Mouse (Mus musculus) gastrocnemius, adult 2 months (tissue): ENCODE results near the gene Clcnka. TPM values are rescaled to one million over a fixed set of nuclear protein-coding genes. Genes with fewer than 3 reads are reported as not detected.

Experiments used
- DNase-seq: peaks from one replicate; pipeline ENCODE4 v3.0.0; 2022
- H3K27ac ChIP-seq: fragments of 200-600 bp; 2 replicates; pipeline ENCODE4 v1.8.1; 2022; ENCODE audit warnings: mild to moderate bottlenecking
- H3K4me3 ChIP-seq: fragments of 200-600 bp; 2 replicates; pipeline ENCODE4 v1.8.1; 2022; ENCODE audit warnings: mild to moderate bottlenecking, moderate library complexity
- CTCF ChIP-seq: fragments of 200-600 bp; IDR thresholded peaks from 2 replicates; pipeline ENCODE4 v1.8.1; 2022; ENCODE audit warnings: antibody characterized with exemption, mild to moderate bottlenecking, moderate library complexity
- intact Hi-C: fragments of 180-260 bp; cut with DNase I; formaldehyde crosslinking; loops from one replicate; pipeline ENCODE4 v1.15.1; 2025
- microRNA-seq: library from miRNA; unstranded; fragments of <30 nt; microRNA quantifications from one replicate; pipeline ENCODE4 v1.2.0, GENCODE M21; 2021
- total RNA-seq, 2 experiments: library from RNA; stranded (reverse); gene quantifications; 2 replicates each; pipeline ENCODE4 v1.2.3; 2021

Clcnka gene
- total RNA-seq, 2 experiments from 2014 or later: not detected

DNA sequence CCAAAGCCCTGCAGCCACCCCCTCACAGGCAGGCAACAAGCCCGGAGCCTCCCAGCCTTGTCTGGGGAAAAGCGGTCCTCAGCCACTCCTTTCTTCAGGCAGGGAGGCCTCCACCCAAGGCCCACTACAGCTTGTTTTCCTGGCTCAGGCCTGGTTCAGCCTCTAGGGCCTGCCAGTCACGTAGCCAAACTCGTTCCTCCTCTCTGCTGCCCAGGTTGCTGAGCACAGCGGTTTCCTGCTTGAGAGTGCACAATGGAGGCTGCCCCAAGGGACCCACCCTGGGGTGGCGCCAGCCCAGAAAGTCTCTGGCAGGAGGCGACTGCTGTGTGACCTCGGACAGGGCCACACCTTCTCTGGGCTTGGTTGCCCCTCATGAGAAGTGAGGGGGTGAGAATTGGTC, 44.7 kb downstream of the Clcnka start:
- intact Hi-C loops: no loop called here
- no peak for TF ChIP-seq CTCF
- Histone ChIP-seq H3K4me3 (no peak overlapping the region), H3K27ac (peak overlapping the region; percentile 71)
- peak; percentile 61 for DNase-seq

DNA sequence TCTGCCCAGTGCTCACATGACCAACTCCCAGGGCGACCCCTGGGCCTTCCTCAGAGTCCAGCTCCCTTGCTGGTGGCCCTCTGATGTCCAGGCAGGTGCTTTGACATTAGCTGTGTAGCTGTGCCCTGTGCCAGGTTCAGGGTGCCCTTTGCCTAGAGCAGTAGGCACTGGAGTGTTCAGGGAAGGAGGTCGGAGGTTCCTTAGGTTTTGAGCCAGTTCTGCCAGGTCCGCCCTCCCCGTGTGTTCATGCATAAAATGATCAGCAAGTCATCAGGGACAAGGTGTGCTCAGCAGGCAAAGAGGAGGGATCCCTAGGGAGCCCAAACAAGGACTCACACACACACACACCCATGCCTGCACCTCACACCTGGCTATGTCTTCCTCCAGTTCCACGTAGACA, 45.5 kb downstream of the Clcnka start:
- no peak for TF ChIP-seq CTCF
- intact Hi-C loops: no loop called here
- H3K27ac ChIP-seq: peak overlapping the region; percentile 71
- H3K4me3 ChIP-seq: no peak overlapping the region
- DNase-seq: no peak

DNA sequence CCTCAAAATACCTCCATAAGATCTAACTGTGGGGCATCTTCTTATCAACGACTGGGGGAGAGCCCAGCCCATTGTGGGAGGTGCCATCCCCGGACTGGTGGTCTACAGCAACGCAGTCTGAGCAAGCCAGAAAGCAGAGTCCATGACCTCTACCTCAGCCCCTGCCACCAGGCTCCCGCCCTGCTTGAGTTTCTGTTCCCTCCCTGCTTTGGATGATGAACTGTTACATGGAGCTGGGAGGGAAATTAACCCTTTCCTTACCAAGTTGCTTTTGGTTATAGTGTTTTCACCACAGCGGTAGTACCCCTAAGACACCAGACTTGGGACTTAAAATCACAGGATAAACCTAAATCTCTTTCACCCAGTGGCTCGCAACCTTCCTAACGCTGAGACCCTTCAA, 46.6 kb downstream of the Clcnka start:
- intact Hi-C loops: no loop called here
- Histone ChIP-seq H3K27ac (no peak overlapping the region), H3K4me3 (no peak overlapping the region)
- TF ChIP-seq CTCF: no peak
- DNase-seq: no peak

DNA sequence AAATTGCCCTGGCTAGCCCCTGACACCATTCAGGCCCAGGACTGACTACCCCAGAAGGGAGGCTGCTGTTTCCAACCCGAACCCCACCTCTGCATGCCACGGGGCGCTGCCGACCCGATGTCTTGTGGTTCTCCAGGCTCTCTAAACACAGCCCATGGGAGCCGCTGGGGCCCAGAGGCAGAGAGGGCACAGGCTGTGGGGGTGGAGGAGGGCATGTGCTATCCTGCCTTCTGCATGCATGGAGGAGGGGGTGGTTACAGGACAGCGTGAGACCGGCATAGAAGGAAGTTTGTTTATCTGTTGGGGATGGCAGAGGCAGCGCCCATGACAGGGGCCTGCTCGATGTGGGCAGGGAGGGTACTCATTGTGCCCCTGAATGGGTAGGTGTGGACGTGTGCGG, 48.5 kb downstream of the Clcnka start:
- Histone ChIP-seq H3K4me3 (no peak overlapping the region), H3K27ac (no peak overlapping the region)
- intact Hi-C loops: no loop called here
- TF ChIP-seq CTCF: no peak
- no peak for DNase-seq

DNA sequence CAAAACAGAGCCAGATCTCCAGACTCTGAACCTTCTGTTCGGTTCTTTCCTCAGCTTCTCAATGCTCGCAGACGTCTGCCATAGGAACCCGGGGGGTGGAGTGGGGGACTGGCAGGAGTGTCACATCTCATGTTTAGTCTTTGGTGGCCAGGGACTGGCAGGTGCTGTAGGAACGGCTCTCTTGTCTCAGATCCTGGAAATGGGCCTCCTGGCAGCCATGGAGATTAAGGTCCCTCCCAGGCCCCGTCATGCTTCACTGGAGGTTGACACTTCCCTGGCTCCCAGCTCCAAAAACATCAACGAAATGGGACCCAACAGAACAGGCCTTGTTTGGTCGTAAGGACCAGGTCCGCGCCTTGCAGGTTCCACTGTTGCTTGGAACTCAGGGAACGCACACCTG, 49.9 kb downstream of the Clcnka start:
- DNase-seq: no peak
- intact Hi-C loops: no loop called here
- TF ChIP-seq CTCF: no peak
- Histone ChIP-seq H3K27ac (no peak overlapping the region), H3K4me3 (no peak overlapping the region)

DNA sequence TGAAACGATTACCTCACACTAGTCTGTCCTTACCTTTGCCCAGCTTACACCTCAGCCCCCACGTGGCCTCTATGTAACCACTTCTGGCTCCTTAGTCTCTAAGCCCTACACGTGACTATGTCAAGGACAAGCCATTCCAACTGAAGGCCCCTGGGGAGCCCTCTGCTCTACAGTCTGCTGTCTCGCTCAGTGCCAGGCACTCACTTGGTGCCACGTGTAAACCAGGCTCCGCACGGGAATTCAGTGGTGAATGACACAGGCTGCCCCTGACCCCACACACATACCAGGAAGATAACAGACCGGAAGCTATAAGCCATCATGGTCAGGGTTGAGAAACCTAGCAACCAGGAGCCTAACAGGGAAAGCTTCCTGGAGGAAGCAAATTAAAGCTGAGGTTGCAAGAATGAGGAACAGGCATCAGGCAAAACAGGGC, 51.1 kb downstream of the Clcnka start:
- no peak for TF ChIP-seq CTCF
- H3K4me3 ChIP-seq: no peak overlapping the region
- intact Hi-C loops: no loop called here
- no peak overlapping the region for H3K27ac ChIP-seq
- DNase-seq: no peak

DNA sequence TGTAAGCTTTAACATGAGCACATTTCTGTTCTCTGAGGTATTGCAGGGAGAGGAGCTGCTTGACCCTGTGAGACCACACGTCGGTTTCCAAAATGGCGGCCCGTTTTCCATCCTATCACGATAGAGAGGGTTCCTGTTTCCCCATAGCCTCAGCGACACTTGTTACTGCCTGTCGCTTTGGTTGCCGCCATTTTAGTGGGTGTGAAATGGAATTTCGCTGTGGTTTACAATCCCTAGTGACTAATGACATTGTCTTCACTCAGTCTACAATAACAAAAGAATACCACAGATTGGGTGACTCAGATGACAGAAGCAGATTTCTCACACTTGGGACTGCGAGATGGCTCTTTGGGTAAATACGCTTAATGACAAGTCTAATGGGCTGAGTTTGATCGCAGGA, 53.3 kb downstream of the Clcnka start:
- intact Hi-C loops: no loop called here
- TF ChIP-seq CTCF: no peak
- H3K4me3 ChIP-seq: no peak overlapping the region
- H3K27ac ChIP-seq: no peak overlapping the region
- no peak for DNase-seq

DNA sequence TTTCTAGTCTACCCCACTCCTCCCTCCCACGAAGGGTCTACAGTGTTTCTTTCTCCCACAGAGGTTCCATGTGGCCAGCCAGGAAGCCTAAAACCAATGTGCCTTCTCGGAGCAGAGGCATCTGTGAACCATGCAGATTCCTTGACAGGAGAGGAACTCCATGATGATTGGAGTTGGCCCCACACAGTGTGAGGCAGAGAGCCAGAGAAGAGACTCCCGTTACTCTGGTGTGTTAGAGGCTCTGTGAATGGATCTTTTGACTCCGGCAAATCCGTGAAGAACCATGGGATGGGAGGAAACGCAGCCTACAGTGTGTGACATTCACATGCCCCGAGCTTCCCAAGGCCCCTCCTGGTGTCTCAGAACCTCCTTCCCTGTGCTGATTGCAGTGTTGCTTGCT, 55.0 kb downstream of the Clcnka start:
- TF ChIP-seq CTCF: no peak
- Histone ChIP-seq H3K27ac (no peak overlapping the region), H3K4me3 (no peak overlapping the region)
- intact Hi-C loops: no loop called here
- DNase-seq: no peak

DNA sequence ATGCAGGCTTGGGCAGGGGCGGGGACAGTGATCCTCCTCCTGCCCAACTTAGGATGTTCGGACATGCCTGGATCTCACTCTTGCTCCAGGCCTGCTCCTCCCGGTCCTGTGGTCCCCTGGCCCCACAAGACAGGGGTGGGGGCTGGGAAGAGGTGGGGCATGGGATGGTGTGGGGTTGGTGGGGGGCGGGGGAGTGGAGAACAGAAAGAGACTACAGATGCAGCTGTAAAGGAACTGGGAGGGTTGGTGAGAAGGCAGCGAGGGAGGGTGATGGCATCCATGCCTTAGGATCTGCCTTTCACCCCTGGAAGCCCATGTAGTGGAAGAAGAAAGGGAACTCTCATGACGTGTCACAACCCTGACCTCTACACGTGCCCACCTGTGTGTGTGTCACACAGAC, 57.0 kb downstream of the Clcnka start:
- DNase-seq: no peak
- intact Hi-C loops: no loop called here
- Histone ChIP-seq H3K4me3 (no peak overlapping the region), H3K27ac (no peak overlapping the region)
- TF ChIP-seq CTCF: no peak

DNA sequence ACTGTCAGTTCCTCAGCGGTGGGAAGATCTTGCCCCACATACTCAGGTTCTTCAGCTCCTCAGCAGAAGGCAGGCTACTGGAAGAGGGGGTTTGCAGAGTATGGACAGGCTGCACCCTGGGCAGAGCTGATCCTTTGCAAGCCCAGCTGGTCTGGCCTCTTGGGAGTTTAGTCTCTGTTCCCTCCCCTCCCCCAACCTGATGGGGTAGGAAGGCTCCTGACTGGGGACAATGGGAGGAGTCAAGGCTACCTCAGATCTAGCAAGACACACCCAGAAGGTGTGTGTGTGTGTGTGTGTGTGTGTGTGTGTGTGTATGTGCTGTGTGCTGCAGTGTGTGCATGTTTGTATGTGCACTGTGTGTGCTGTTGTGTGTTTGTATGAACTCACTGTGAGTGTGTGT, 59.7 kb downstream of the Clcnka start:
- intact Hi-C loops: no loop called here
- TF ChIP-seq CTCF: no peak
- no peak overlapping the region for H3K27ac ChIP-seq
- no peak for DNase-seq
- no peak overlapping the region for H3K4me3 ChIP-seq

DNA sequence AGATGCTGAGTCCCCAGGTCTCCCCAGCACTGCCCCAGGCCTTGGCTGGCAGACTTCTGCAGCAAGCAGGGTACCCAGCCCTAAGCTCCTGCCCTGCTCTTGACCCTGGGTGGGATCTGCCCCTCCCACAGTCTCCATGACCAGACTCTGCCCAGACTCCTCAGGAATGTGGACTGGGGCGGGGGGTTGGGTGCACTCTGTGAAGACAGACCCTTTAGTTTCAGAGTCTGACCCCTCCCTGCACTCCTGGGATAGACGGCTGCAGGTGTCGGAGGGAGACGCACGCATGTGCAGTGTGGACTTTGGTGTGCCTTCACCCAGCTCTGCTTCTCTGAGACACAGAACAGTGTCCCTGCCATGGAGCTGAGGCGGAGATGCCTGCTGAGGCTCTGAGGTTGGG, 60.5 kb downstream of the Clcnka start:
- intact Hi-C loops: no loop called here
- no peak for TF ChIP-seq CTCF

DNA sequence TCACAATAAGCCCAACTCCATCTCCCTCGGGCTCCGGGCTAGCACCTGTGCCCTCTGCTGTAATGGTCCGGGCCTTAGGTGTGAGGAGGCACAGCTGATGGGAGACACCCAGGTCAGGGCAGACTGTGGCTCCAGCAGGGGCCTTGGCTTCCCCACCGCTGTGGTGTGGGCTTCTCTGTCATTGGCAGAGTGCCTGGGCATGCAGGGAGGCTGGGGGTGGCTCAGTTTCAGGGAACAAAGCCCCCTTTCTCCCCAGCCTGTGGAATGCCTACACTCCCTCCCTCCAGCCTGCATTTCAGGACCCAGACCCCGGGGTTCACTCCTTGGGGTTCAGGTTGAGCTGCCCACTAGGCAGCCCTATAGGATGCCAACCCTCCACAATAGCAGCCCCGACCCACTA, 62.3 kb downstream of the Clcnka start:
- DNase-seq: no peak
- intact Hi-C loops: no loop called here
- TF ChIP-seq CTCF: no peak
- peak overlapping the region; percentile 38; the same call in 1 of the 2 replicates for H3K27ac ChIP-seq
- no peak overlapping the region for H3K4me3 ChIP-seq

More for the DNA sequence above, 60.5 kb downstream of the Clcnka start:
- Histone ChIP-seq H3K4me3 (no peak overlapping the region), H3K27ac (0 out of 2 replicates have a peak overlapping the region, but pooled peaks have one; percentile 5)
- DNase-seq: no peak

DNA sequence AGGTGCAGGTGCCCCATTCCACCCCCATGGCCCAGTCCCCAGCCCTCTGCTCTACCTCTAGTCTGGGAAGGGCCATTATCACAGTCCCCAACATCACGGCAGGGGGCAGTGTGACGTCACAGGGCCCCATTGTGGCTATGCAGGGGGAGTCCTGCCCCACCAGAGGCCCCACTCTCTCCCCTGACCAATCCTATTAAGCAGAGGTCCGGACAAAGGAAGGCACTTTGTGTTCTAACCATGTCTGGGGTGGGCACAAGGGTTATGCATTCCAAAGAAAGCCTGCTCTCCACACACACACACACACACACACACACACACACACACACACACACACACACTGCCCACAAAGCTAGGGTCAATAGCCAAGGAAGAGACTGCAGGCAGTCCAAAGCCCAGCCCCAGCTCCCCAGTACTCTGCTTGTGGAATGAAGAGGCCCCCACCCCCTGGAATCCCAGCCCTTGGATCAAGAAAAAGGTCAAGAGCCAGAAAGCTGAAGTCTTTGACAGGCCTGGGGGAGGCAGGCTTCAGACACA, 63.2 kb downstream of the Clcnka start:
- no peak overlapping the region for H3K4me3 ChIP-seq
- no peak for DNase-seq
- intact Hi-C loops: no loop called here
- no peak for TF ChIP-seq CTCF
- peak overlapping the region; percentile 38; the same call in 1 of the 2 replicates for H3K27ac ChIP-seq

DNA sequence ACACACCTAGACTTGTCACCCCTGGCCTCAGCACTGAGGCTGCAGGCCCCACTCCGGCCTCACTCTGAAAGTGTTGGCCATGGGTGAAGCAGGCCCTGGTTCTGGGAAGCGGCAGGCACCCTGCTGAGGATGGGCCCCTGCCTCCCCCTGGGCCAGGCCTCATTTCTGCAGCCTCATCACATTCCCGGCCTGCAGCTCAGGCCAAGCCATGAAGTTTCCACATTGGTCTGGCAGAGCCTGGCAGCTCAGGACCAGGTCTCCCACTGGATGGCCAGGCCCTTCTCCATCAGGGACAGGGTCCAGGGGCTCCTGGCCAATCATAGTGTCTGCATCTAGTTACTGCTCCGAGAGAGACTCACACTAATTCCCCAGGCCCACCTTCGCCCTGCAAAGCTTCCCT, 63.8 kb downstream of the Clcnka start:
- intact Hi-C loops: no loop called here
- DNase-seq: peak; percentile 49
- Histone ChIP-seq H3K4me3 (no peak overlapping the region), H3K27ac (peak overlapping the region; percentile 3; the same call in 1 of the 2 replicates)
- no peak for TF ChIP-seq CTCF

Small RNA genes within 50 kb of the gene (microRNA-seq; reads per million reads assigned to microRNA genes)
- not detected for gene Gm25690

Other genes with a start within 250 kb of the Clcnka start
- gene Rsg1, start 184.8 kb downstream of the Clcnka start, total RNA-seq: not detected
- gene Arhgef19, start 159.2 kb downstream of the Clcnka start, total RNA-seq: under 1 TPM; 0.31 to 0.33 TPM
- gene Epha2, start 97.5 kb downstream of the Clcnka start, total RNA-seq: 1 to 10 TPM; 1.8 to 2.6 TPM
- under 1 TPM in 1 of 2 experiments, not detected in 1; 0.20 TPM for gene Fam131c, start 30.5 kb downstream of the Clcnka start, total RNA-seq
- under 1 TPM in 1 of 2 experiments, not detected in 1; 0.25 TPM for gene Clcnkb, start 17.3 kb upstream of the Clcnka start, total RNA-seq
- 100 to 1,000 TPM; 223 to 468 TPM for gene Hspb7, start 22.1 kb upstream of the Clcnka start, total RNA-seq
- gene Srarp, start 37.4 kb upstream of the Clcnka start, total RNA-seq: 1 to 10 TPM in 1 of 2 experiments, under 1 TPM in 1; 0.92 to 1.6 TPM
- 10 to 100 TPM; 30.2 to 30.6 TPM for gene Zbtb17, start 45.9 kb upstream of the Clcnka start, total RNA-seq
- gene Spen, start 139.9 kb upstream of the Clcnka start, total RNA-seq: 10 to 100 TPM; 23.3 to 25.1 TPM
- gene Fblim1, start 207.4 kb upstream of the Clcnka start, total RNA-seq: 1 to 10 TPM; 1.1 to 1.5 TPM
- gene Tmem82, start 219.9 kb upstream of the Clcnka start, total RNA-seq: 1 to 10 TPM in 1 of 2 experiments, under 1 TPM in 1; 0.61 to 3.2 TPM
- gene Slc25a34, start 225.1 kb upstream of the Clcnka start, total RNA-seq: 10 to 100 TPM; 10.3 to 26.9 TPM